Mouse (Mus musculus) lung, postnatal 0 days (tissue): Measurements from ENCODE around the gene Npas3.

Source experiments
- CTCF ChIP-seq: IDR thresholded peaks from 2 replicates; pipeline ENCODE4 v1.5.1; 2016; ENCODE audit warnings: antibody characterized with exemption, mild to moderate bottlenecking
- EP300 ChIP-seq: IDR thresholded peaks from 2 replicates; pipeline ENCODE4 v1.6.1; 2016; ENCODE audit warnings: antibody characterized with exemption, mild to moderate bottlenecking, control low read depth

- no peak for TF ChIP-seq CTCF
- no peak for TF ChIP-seq EP300
These were observed 167.6 kb downstream of the Npas3 start for GRCm38 (mm10) chr12:53416096-53416495.
